Mouse (Mus musculus) monocyte, adult 2 months (primary cell): ENCODE data around the gene Nectin2.

Experiments used
- DNase-seq, 2 experiments: peaks; one replicate each; pipeline ENCODE4 v3.0.0; 2022; ENCODE audit warnings: low spot score in 2 of 2, low read depth in 1 of 2

Gene Nectin2

DNA sequence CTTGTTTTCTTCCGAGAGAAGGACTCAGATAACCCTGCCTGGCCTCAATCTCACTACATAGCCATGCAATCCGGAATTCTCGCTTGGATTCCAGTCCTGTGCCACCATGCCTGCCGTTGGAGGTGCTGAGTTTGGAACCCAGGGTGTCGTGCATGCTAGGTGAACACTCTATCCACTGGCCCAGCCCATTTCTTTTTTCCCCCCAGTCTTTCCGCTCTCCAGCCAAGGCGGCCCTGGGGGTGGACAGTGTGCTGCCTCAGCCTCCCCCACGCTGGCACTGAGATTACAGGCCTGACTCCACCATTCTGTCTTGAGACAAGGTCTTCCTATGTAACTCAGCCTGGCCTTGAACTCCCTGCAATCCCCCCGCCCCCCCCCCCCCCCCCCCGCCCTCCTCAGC, 4.3 kb downstream of the Nectin2 start:
- DNase-seq: no peak

DNA sequence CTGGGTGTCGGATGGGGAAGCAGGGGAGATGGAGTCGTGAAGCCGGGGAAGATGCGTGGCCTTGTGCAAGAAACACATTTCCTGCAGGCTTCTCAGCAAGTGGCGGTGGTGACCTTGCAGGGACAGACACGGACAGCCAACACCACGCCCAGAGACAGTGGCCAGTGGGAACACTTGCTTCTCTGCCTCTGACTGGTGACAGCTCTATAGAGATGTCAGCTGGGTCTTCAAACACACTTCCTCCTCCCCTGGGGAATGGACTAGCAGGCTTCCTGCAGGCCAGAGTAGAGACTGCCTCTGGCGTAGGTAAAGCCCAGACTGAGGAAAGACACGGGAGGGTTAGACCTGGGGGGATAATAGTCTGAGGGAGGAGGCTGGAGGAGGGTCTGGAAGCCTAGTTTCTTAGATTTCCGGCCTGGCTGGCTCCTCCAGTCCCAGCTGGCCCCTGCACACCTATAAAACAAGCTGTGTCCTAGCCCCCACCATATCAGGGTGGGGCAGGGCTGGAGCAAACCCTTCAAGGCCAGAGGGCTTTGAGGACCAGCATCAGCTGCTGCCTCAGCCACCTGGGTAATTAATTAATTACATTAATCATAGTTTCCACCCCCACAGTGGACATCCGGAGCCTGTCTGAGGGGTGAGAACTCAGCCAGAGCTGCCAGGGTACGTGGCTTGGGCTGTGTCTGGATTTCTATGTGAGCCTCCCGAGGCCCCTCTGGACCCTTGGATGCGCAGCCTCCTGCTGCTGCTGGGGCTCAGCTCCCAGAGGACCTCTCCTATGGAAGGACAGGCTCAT, 5.5 kb downstream of the Nectin2 start:
- DNase-seq: peak in 1 of 2 experiments; percentile 18

DNA sequence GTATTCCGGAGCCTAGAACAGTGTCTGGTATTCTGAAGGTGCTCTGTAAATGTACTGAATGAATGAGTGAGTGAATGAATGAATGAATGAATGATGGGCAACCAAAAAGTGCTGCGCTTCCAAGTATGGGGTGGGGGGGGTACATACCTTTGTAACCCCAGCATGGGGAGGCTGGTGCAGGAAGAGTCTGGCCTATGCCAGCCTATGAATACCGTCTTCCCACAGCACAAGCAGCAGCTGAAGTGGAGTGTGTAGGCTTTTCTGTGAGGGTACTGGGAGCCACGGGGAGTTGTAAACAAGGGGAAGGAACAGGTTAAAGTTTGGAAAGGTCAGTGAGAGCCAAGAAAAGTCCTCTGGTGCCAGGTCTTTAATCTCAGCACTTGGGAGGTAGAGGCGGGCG, 6.5 kb downstream of the Nectin2 start:
- no peak for DNase-seq

DNA sequence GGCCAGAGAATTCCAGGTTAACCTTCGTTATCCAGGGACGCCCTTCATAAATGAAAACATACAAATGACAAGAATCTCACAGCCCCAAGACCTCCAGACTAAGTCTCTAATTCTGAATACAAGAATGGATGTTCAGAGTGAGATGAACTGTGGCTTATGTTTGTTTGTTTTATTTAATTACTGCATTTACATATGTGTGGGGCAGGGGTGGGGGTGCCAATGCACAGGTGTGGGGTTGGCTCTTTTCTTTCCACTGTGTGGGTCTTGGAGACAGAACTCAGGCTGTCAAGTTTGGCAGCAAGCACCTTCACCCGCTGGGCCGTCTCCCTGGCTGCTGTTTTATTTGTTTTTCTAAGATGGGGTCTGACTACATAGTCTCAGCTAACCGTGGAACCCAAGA, 7.8 kb downstream of the Nectin2 start:
- DNase-seq: no peak

DNA sequence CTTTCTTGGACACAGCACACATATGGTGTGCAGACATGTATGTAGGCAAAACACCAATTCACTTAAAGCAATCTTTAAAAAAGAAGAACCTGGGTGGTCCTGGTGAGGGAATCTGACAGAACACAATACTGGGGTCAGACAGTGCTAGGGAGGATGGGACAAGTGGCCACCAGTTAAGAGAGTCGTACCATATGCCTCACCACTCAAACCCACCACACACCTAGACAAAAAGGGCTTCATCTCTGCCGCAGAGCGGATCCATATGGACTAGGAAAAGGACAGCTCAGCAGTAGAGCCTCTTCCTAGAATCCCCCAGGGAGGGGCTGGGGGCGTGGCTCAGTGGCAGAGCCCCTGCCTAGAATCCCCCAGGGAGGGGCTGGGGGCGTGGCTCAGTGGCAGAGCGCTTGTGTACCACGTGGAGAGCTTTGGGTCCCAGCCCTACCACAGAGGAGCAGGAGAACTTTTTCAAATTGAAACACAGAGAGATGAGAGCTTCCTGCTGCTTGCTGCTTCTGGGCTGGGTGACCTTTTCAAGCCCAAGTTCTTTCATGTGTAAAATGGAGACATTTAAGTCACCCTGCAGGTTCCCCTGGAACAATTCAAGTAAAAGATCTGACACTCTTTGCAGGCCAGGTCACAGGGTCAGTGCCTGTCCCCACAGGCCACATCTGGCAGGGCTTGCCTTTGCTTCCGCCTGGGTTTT, 8.8 kb downstream of the Nectin2 start:
- no peak for DNase-seq

DNA sequence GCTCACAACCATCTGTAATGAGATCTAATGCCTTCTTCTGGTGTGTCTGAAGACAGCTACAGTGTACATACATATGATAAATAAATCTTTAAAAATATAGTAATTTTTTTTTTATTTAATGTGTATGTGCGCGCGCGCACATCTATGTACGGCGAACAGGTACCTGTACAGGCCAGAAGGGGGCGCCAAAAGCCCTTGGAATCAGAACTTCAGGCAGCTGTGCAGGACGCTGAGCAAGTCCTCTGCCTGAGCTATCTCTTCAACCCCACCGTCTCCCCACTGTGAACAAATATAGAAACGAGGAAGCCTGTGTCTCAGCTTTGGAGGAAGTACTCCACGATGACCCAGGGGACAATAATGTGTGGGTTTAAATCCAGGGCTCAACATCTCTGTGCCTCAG, 10.0 kb downstream of the Nectin2 start:
- DNase-seq: no peak

DNA sequence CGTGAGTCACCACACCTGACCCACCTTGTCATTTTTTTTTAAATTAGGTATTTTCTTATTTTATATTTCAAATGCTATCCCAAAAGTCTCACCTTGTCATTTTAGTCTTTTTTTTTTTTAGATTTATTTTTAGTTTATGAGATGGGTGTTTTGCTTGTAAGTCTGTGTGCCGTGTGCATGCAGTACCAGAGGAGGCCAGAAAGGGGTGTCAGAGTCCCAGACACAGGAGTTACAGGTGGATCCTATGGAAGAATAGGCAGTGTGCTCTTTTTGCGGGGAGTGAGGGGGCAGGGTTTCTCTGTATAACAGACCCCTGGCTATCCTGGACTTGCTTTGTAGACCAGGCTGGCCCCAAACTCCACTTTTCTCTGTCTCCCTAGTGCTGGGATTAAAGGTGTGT, 11.5 kb downstream of the Nectin2 start:
- DNase-seq: no peak

DNA sequence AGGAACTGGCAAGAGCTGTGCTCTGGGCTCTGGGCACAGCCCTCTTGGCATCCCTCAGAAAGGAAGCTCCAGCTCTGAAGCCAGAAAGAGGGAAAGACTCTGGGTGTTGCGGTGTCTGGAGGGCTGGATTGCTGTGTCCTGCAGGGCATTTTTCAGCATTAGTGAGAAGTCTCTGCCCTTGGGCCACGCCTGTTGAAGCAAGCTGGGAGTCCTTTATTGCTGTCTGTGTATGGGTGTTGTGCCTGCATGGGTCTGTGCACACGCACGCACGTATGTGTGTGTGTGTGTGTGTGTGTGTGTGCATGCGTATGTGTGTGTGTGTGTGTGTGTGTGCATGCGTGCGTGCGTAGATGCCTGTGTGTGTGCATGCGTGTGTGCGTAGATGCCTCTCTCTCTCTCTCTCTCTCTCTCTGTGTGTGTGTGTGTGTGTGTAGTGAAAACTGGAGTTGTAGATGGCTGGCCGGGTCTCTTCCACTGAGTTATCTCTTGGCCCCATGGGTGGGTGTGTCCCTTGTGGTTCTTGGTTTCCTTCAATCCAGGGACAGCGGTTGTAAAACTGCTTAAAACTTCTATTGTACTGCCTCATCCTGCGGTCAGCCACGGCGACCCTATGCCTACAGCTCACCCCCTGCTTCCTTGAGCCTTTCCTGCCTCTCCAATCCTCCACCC, 13.8 kb downstream of the Nectin2 start:
- DNase-seq: no peak

DNA sequence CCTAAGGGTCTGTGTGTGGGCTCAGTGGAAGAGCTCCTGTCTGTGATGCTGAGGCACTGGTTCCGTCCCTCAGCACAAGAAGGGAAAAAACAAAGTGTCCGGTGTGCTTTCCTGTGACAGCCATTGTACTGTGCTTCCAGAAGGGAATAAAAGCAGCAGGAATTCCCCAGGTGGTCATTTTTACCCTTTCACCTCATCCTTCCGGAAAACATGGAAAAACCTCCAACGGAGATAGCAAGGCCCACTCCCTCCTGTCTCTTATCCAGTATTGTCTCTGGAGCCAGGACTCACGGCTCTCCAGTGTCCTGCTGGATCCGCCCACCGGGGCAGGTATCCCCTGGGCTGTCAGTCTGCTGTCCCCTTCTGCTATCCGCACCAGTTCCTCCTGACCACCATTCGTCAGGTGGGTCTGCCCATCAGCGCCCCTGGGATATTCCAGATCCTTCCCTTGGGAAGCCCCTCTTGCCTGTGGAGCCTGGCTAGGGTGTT, 16.1 kb downstream of the Nectin2 start:
- no peak for DNase-seq

DNA sequence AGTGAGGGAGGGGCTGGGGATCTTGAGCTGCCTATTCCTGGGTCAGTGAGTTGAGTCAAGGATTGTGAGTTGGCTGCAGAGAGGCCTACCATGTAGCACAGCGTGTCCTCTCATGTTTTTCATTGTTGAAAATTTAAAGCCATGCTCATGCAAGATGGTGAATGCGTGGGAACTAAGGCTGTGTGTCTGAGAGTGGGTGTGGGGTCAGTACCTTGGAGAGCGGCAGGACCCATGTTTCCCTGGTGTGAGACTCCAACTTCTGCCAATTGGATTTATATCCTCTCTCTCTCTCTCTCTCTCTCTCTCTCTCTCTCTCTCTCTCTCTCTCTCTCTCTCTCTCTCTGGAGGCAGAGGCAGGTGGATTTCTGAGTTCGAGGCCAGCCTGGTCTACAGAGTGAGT, 23.7 kb downstream of the Nectin2 start:
- no peak for DNase-seq

DNA sequence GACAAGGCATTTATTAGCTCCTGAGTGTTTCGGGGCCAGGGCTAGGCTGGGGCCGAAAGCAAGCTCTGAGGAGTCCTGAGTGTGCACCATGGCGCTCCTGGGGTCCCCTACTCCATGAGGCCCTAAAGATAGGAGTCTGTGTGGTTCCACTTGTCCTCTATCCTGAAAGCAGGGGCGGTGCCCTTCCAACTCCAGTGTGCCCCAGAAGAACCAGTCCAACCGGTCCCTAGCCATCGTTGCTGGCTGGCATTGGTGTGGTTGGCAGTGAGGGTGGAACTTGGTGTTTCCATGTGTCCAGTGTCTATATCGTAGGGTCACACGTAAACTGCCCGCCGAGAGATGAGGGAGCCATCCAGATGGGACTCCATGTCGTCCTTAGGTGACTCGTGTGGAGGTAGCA, 26.1 kb downstream of the Nectin2 start:
- no peak for DNase-seq

DNA sequence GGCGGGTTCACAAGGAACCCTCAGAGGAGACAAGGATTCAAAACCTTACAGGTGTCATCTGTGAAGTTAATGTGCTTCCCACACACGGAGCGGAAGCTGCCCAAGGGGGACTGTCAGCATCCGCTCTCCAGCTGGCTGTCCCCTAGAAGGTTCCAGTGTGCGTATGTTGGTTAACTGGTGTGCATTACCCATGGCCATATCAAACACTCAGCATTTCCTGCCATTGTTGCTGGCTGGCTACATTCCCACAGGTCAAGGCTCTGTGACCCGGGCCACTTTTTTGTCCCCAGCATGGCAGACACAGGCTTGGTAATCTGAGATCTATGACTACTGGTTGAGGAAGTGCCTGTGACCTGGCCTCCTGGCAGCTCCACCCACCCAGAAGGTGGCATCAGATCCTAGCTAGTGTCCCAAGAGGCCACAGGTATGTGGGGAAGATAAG, 27.5 kb downstream of the Nectin2 start:
- no peak for DNase-seq

DNA sequence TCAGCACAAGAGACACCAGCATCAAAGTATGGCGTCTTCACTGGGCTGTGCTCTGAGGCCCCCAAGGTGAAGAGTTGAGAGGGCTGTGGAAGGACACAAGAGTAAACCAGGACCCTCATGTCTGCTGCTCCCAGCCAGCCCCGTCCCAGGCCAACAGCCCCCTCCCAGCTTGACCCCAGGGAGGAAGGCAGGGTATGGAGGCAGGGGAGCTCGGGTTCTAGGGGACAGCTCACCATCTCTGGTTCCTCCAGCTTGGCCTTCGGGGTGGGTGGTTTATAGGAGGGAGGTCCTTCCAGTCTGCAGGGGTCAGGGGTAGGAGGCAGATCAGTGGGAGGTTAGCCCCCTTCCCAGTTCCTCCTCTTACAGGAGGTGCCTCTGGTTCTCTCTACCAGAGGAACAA, 31.1 kb downstream of the Nectin2 start:
- no peak for DNase-seq

DNA sequence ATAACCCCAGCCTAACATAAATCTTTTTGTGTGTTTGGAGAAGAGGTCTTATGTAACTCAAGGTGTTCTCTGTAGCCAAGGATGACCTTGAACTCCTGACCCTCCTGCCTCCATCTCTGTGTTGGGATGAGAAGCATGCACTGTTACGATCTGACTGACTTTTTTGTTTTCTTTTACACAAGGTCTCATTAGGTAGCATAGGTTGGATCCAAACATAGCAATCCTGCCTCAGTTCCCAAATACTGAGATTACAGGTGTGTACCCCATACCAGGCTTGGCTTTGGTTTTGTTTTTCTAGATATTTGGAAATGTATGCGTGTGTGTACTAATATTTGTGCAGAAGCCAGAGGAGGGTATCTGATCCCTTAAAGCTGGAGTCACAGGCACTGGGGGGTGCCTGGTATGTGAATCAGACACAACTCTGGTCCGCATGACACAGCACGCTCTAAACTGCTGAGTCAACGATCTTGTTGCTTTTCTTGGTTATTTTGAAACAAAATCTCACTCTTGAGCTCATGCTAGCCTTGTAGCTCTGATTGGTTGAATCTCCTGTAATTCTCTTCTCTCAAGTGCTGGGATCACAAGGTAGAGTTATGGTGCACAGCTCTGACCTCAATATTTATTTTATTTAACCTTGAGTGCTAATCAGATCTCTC, 31.9 kb downstream of the Nectin2 start:
- no peak for DNase-seq

DNA sequence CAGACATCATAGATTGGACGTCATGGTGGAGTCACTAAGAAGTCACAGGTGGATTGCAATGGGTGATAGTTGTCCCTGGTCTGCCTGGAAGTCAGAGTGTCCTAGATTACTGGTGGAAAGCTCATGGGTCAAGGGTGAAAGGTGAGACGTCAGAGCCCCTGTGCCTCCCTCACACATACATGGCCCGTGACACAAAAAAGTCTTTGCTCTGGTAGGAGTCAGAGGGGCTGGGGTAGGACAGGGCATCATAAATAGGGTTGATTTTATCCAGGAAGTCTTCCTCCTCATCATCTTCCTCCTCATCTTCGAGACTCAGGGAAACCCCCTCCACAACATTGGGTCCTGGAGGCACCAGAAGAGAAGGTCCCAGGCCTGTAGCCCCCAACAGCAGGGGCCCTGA, 32.9 kb downstream of the Nectin2 start:
- DNase-seq: no peak

DNA sequence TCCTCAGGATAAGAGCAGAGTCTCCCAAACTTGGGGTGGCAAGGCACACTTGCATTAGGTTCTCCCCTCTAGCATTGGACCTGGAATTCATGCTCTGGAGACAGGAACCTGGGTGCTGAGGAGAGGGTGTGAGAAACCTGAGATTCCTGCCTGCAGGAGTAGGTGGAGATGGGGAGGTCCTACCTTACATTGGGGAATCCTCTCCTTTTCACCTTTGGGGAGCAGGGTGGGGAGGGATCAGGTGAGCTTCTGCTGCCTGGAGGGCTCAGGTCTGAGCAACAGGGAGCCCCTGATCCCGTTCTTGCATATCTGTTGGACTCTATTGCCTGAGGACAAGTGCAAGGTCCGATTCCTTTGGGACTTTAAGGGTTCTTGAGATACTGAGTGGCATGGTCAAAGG, 33.5 kb downstream of the Nectin2 start:
- DNase-seq: no peak

DNA sequence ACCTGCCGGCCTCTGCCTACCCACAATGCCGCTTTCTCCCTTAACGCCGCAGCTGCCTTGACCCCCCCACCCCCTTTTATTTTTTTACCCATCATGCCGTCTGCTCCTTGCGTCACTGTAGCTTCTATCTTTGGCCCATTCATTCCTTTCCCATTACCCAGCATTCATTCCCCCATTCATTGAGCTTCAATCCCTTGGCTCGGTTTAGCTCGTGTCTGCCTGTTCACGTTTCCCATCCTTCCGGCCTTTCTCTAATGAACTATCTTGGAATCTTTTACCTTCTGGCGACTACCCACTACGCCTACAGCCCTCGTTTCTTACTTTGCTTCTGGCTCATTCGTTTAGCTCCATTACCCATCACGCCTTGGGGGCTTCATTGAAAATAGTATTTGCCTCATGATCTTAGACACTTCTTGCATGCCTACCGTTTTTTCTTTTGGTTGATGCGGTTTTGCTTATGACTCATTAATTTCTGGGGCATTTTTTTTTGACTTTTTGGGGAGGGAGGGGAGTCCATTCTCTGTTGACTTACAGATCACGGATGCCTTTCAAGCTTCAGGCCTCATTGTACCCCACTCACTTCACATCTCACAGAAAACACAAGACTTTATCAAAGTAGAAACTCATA, 34.1 kb downstream of the Nectin2 start:
- DNase-seq: no peak

DNA sequence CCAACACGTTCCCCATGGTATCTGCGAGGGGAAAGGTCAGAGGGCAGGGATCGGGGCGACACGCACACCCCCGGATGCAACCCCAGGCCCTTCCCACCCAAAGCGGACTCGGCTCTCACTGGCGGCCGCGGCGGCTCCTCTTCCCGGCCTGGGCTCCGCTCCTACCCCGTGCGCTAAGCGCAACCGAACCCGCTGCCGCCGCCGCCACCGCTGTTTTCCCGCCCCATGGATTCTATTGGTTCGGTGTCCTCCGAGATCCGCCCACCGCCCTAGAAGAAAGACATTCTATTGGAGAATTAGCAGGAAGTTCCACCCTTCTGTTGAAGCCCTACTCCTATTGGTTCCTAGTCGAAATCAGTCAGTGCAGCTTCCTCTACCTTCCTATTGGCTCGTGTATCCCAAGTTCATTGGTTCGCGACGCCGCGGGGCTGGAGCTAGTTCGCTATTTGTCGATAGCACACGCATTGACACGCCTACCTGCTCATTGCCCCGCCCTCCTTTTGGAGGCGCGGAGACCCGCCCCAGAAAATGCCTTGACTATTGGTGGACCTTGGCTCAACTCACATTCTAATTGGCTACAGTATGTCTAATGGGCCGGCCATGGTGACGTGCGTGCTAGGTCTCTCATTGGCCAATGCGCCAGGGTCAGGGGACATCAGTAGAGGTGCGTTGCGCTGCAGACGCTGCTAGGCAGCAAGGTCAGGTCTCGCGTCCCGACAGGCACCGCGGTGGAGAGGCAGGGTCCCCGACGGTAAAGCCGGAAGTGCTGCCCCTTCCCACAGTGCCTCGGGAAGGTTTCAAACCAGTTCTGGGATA, 34.8 kb downstream of the Nectin2 start, which contains the start of gene Tomm40:
Gene Tomm40, minus strand, starts transcription at position 200 of the 816 bp plus-strand sequence.
- DNase-seq: peak; percentile 99 to 100

DNA sequence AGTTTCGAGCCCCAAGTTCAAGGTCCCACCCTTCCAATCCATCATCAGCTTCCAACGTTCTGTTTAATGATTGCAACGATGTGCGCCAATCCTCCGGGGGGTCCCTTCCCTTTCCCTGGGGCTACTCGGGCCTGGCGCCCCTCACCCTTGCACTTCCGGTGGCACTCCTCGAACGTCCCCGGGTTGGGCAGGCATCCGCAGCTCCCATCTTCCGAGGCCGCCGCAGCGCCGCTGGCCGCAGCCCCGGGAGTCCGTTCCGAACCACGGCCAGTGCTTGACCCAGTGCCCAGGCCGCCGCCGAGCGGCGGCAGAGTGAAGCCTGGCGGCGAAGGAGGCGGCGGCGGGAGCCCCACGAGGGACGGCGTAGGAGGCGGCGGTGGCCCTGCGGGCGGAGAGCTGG, 35.4 kb downstream of the Nectin2 start:
- no peak for DNase-seq

DNA sequence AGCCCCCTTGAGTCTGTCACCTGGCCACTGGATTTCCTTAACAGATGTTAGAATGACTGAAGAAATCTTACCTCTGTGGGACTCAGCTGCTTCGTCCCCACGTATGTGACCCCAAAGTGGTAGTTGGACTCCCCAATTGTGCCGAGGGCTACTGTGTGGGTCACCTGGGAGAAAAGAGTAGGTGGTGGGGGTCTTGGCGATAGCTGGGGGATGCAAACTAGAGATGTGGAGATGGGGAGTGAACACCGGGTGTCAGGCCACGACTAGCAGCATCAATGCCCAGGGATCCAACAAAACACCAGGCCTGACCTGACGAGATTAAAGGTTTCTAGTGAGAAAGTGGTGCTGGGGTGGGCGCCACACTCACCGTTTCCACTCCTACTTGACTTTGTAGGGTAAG, 36.7 kb downstream of the Nectin2 start:
- no peak for DNase-seq
